Mouse (Mus musculus) CH12.LX (cell line): ENCODE measurements at regions not wholly inside any gene's neighbourhood (a gene's known extent, or its start where the extent isn't known, plus 50 kb on each side); places are given as distances from the start of the nearest gene placed in this dataset.

Source experiments
- DNase-seq: peaks from one replicate; pipeline ENCODE4 v3.0.0-alpha.2; 2013; ENCODE audit errors: extremely low read depth
- H3K27ac ChIP-seq: 2 replicates; pipeline ENCODE4 v1.5.1; 2012; ENCODE audit warnings: low read depth, mild to moderate bottlenecking, control low read depth, moderate library complexity; ENCODE audit not compliant: insufficient read depth
- H3K27me3 ChIP-seq: replicated peaks from 2 replicates; pipeline ENCODE3; 2012; ENCODE audit warnings: inconsistent platforms
- H3K36me3 ChIP-seq, 2 experiments: replicated peaks in 1 of 2; 2 replicates each; pipeline versions ENCODE3 to v1.6.1; 2012; ENCODE audit warnings: inconsistent platforms in 1 of 2, low read length in 1 of 2, mild to moderate bottlenecking in 1 of 2, mixed read lengths in 1 of 2, moderate library complexity in 1 of 2; ENCODE audit not compliant: control insufficient read depth in 1 of 2, insufficient read depth in 1 of 2
- H3K4me1 ChIP-seq, 2 experiments: 2 replicates each; pipeline ENCODE4 v1.6.1; 2012; ENCODE audit warnings: inconsistent platforms in 1 of 2, moderate library complexity in 1 of 2; ENCODE audit not compliant: insufficient read depth in 2 of 2, control insufficient read depth in 1 of 2
- H3K4me2 ChIP-seq: 2 replicates; pipeline ENCODE4 v1.6.1; 2012; ENCODE audit warnings: low read depth, mild to moderate bottlenecking, control low read depth; ENCODE audit not compliant: poor library complexity, insufficient read depth, severe bottlenecking
- H3K4me3 ChIP-seq, 3 experiments: fragments of 150-350 bp in 1 of 3; sonication (generic) in 1 of 3; replicated peaks in 1 of 3; 2 replicates each; pipeline versions ENCODE3 to v1.5.1; 2011 to 2012; ENCODE audit warnings: low read depth in 2 of 3, low read length in 2 of 3, mild to moderate bottlenecking in 2 of 3, moderate library complexity in 2 of 3, control low read depth in 1 of 3, improper control_type of control experiment in 1 of 3, inconsistent platforms in 1 of 3, mixed read lengths in 1 of 3; ENCODE audit not compliant: poor library complexity in 1 of 3
- H3K79me2 ChIP-seq: replicated peaks from 2 replicates; pipeline ENCODE4 v1.6.1; 2012; ENCODE audit warnings: mild to moderate bottlenecking, moderate library complexity; ENCODE audit not compliant: control insufficient read depth, poor library complexity, insufficient read depth, severe bottlenecking; ENCODE audit errors: extremely low read depth
- H3K9ac ChIP-seq: 2 replicates; pipeline ENCODE4 v1.6.1; 2012; ENCODE audit warnings: low read depth, mild to moderate bottlenecking, control low read depth, moderate library complexity; ENCODE audit not compliant: insufficient read depth
- H3K9me3 ChIP-seq: replicated peaks from 2 replicates; pipeline ENCODE3; 2012; ENCODE audit warnings: low read length, inconsistent platforms, mixed read lengths
- BHLHE40 ChIP-seq: IDR thresholded peaks from 2 replicates; pipeline ENCODE4 v1.6.1; 2011; ENCODE audit warnings: mild to moderate bottlenecking, low read depth, low read length, improper control_type of control experiment
- CHD1 ChIP-seq: IDR thresholded peaks from 2 replicates; pipeline ENCODE4 v1.6.1; 2012; ENCODE audit warnings: low read depth, low read length, improper control_type of control experiment, inconsistent platforms
- CHD2 ChIP-seq: IDR thresholded peaks from 2 replicates; pipeline ENCODE4 v1.6.1; 2011; ENCODE audit warnings: low read length, improper control_type of control experiment
- CTCF ChIP-seq, 2 experiments: IDR thresholded peaks in 1 of 2; conservative IDR thresholded peaks in 1 of 2; 2 replicates each; pipeline ENCODE4 v1.5.1; 2011 to 2012; ENCODE audit warnings: low read depth in 2 of 2, low read length in 2 of 2, improper control_type of control experiment in 1 of 2, inconsistent platforms in 1 of 2, mild to moderate bottlenecking in 1 of 2, moderate library complexity in 1 of 2
- E2F4 ChIP-seq: IDR thresholded peaks from 2 replicates; pipeline ENCODE4 v1.6.1; 2011; ENCODE audit warnings: low read depth, low read length, improper control_type of control experiment; ENCODE audit not compliant: insufficient replicate concordance
- ELF1 ChIP-seq: IDR thresholded peaks from 2 replicates; pipeline ENCODE4 v1.6.1; 2014; ENCODE audit warnings: low read depth, mild to moderate bottlenecking, inconsistent platforms, low read length, improper control_type of control experiment
- ETS1 ChIP-seq: conservative IDR thresholded peaks from 2 replicates; pipeline ENCODE4 v1.6.1; 2012; ENCODE audit warnings: low read depth, mild to moderate bottlenecking, inconsistent platforms, low read length, improper control_type of control experiment, moderate library complexity
- IRF4 ChIP-seq: IDR thresholded peaks from 2 replicates; pipeline ENCODE4 v1.6.1; 2014; ENCODE audit warnings: low read depth, mild to moderate bottlenecking, inconsistent platforms, low read length, improper control_type of control experiment
- JUN ChIP-seq: IDR thresholded peaks from 2 replicates; pipeline ENCODE4 v1.6.1; 2011; ENCODE audit warnings: low read depth, mild to moderate bottlenecking, low read length, improper control_type of control experiment, moderate library complexity; ENCODE audit not compliant: insufficient read depth
- KAT2A ChIP-seq: IDR thresholded peaks from 2 replicates; pipeline ENCODE4 v1.6.1; 2012; ENCODE audit warnings: low read length, improper control_type of control experiment, inconsistent platforms; ENCODE audit not compliant: insufficient replicate concordance
- MAFK ChIP-seq: IDR thresholded peaks from 2 replicates; pipeline ENCODE4 v1.6.1; 2011; ENCODE audit warnings: low read length, improper control_type of control experiment; ENCODE audit not compliant: insufficient replicate concordance
- MEF2A ChIP-seq: IDR thresholded peaks from 2 replicates; pipeline ENCODE4 v1.6.1; 2014; ENCODE audit warnings: low read depth, mild to moderate bottlenecking, inconsistent platforms, low read length, improper control_type of control experiment, borderline replicate concordance
- MXI1 ChIP-seq: IDR thresholded peaks from 2 replicates; pipeline ENCODE4 v1.6.1; 2011; ENCODE audit warnings: mild to moderate bottlenecking, low read depth, low read length, improper control_type of control experiment
- NELFE ChIP-seq: IDR thresholded peaks from 2 replicates; pipeline ENCODE4 v1.6.1; 2011; ENCODE audit warnings: low read depth, low read length, improper control_type of control experiment
- NRF1 ChIP-seq: IDR thresholded peaks from 2 replicates; pipeline ENCODE4 v1.6.1; 2014; ENCODE audit warnings: low read depth, mild to moderate bottlenecking, inconsistent platforms, low read length, improper control_type of control experiment, moderate library complexity
- POLR2A ChIP-seq: IDR thresholded peaks from 2 replicates; pipeline ENCODE4 v1.6.1; 2011; ENCODE audit warnings: low read depth, mild to moderate bottlenecking, improper control_type of control experiment, low read length
- SIN3A ChIP-seq: IDR thresholded peaks from 2 replicates; pipeline ENCODE4 v1.6.1; 2012; ENCODE audit warnings: low read length, improper control_type of control experiment, inconsistent platforms
- UBTF ChIP-seq: IDR thresholded peaks from 2 replicates; pipeline ENCODE4 v1.6.1; 2012; ENCODE audit warnings: low read depth, mild to moderate bottlenecking, inconsistent platforms, low read length, improper control_type of control experiment, moderate library complexity
- USF1 ChIP-seq: IDR thresholded peaks from 2 replicates; pipeline ENCODE4 v1.6.1; 2014; ENCODE audit warnings: low read depth, mild to moderate bottlenecking, inconsistent platforms, low read length, improper control_type of control experiment
- ZKSCAN1 ChIP-seq: IDR thresholded peaks from 2 replicates; pipeline ENCODE4 v1.6.1; 2012; ENCODE audit warnings: low read depth, inconsistent platforms, low read length, improper control_type of control experiment, borderline replicate concordance
- ZNF384 ChIP-seq: IDR thresholded peaks from 2 replicates; pipeline ENCODE4 v1.6.1; 2012; ENCODE audit warnings: low read depth, low read length, improper control_type of control experiment, inconsistent platforms
- dilution Hi-C: fragments of 300-500 bp; cut with MboI; formaldehyde crosslinking; loops from 2 replicates; pipeline ENCODE4 v1.14.3; 2020; ENCODE audit warnings: low sequenced_read_pairs; ENCODE audit not compliant: extremely low pct_unique_long_range_greater_than_20kb, extremely low pct_ligation_motif_present
- in situ Hi-C: fragments of 300-500 bp; cut with MboI; formaldehyde crosslinking; loops from 3 replicates; pipeline ENCODE4 v1.14.3; 2019; ENCODE audit warnings: low sequenced_read_pairs, low pct_ligation_motif_present, low pct_unique_long_range_greater_than_20kb, mixed read lengths

- Histone ChIP-seq H3K79me2 (no peaks in the 10 kb centered on the region), H3K36me3 (no peaks in the 10 kb centered on the region), H3K27ac (no peak overlapping the region), H3K4me2 (no peak overlapping the region), H3K4me3 (no peak overlapping the region), H3K9me3 (no peaks in the 10 kb centered on the region), H3K27me3 (no peaks in the 10 kb centered on the region), H3K9ac (no peak overlapping the region), H3K4me1 (peaks cover 3 to 4% of the 10 kb centered on the region in 2 experiments; a peak in 3 of 4 replicates)
- no peak for DNase-seq
- TF ChIP-seq ETS1 = no peak
- no peak for TF ChIP-seq E2F4
- no peak for TF ChIP-seq ZNF384
- TF ChIP-seq NELFE = no peak
- no peak for TF ChIP-seq ELF1
- no peak for TF ChIP-seq UBTF
- no peak for TF ChIP-seq KAT2A
- TF ChIP-seq MEF2A = no peak
- no peak for TF ChIP-seq BHLHE40
- no peak for TF ChIP-seq USF1
- TF ChIP-seq CHD2 = no peak
- no peak for TF ChIP-seq MXI1
- TF ChIP-seq ZKSCAN1 = no peak
- in situ Hi-C loops = no loop called here
- dilution Hi-C loops = no loop called here
Observed at GRCm38 (mm10) chr2:50653121-50653615, 356.6 kb upstream of the Mmadhc start.

GRCm38 (mm10) chr2:50649656-50650055 lies 353.1 kb upstream of the Mmadhc start:
- H3K4me2 ChIP-seq = no peak overlapping the region
- no peaks in the 10 kb centered on the region for H3K27me3 ChIP-seq
- dilution Hi-C loops (no loop called here), in situ Hi-C loops (no loop called here)
- no peak for DNase-seq
- no peak overlapping the region for H3K27ac ChIP-seq
- H3K4me3 ChIP-seq = no peak overlapping the region
- TF ChIP-seq MXI1 (no peak), CTCF (conservative IDR thresholded peaks at IDR 0.05 in 1 of 2, IDR thresholded peaks at IDR 0.05 in 1 of 2; ENCODE audit: low read depth in 2 of 2, low read length in 2 of 2) (no peak), IRF4 (no peak), MAFK (no peak), JUN (no peak), SIN3A (no peak), CHD1 (no peak), NRF1 (no peak), POLR2A (no peak), KAT2A (no peak), E2F4 (no peak), BHLHE40 (no peak)
- no peak overlapping the region for H3K9ac ChIP-seq
- H3K79me2 ChIP-seq = no peaks in the 10 kb centered on the region
- H3K4me1 ChIP-seq = peaks cover 4 to 9% of the 10 kb centered on the region in 2 experiments
- H3K9me3 ChIP-seq = no peaks in the 10 kb centered on the region
- no peaks in the 10 kb centered on the region for H3K36me3 ChIP-seq
